Mouse (Mus musculus) NIH3T3 (cell line): ENCODE measurements at regions not wholly inside any gene's neighbourhood (a gene's known extent, or its start where the extent isn't known, plus 50 kb on each side); places are given as distances from the start of the nearest gene placed in this dataset.

Source experiments
- DNase-seq: peaks from one replicate; pipeline ENCODE4 v3.0.0-alpha.2; 2012; ENCODE audit warnings: low read depth

GRCm38 (mm10) chr10:113034356-113034755, 105.6 kb upstream of the Atxn7l3b start:
- no peak for DNase-seq

- no peak for DNase-seq
Measured at GRCm38 (mm10) chr10:113032870-113033269, 104.1 kb upstream of the Atxn7l3b start.

- peak; percentile 81 for DNase-seq
Measured at GRCm38 (mm10) chr10:113027300-113027699, 98.5 kb upstream of the Atxn7l3b start.

GRCm38 (mm10) chr10:113024633-113025032, 95.8 kb upstream of the Atxn7l3b start:
- DNase-seq, result no peak

GRCm38 (mm10) chr10:113009124-113009523, 80.3 kb upstream of the Atxn7l3b start:
- no peak for DNase-seq

GRCm38 (mm10) chr10:112990720-112991119, 61.9 kb upstream of the Atxn7l3b start:
- DNase-seq, result no peak

GRCm38 (mm10) chr10:112982697-112983096, 53.9 kb upstream of the Atxn7l3b start:
- DNase-seq, result no peak
